Mouse (Mus musculus) frontal cortex, postnatal 10 days (tissue): ENCODE data around the gene Apof.

ENCODE experiments used
- DNase-seq, 2 experiments: peaks; one replicate each; pipeline ENCODE4 v3.0.0; 2022; ENCODE audit warnings: low spot score in 2 of 2, mixed read lengths in 1 of 2

Gene Apof

GRCm38 (mm10) chr10:128298243-128298642, 29.8 kb downstream of the Apof start:
- no peak for DNase-seq

- DNase-seq = no peak
These were observed 30.3 kb downstream of the Apof start, which contains the start of gene Il23a for GRCm38 (mm10) chr10:128298702-128299171. Gene Il23a, minus strand, starts transcription at chr10:128298752.

DNA sequence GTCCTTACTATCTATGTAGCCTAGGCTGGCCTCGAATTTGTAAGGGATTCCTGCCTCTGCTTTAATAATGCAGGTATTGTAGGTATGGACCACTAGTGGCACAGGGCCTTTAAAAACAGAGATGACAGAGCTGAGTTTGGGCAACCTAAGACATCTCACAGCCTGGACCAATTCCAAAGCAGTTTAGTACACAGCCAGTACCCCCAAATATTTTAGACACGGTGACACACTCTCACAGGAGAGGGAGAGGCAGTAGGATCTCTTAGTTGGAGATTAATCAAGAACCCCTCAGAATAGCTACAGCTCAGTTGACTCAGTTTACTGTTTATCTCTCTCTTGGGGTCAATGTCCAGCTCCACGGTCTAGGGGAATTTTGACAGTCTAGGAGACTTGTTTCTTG, 33.9 kb downstream of the Apof start:
- no peak for DNase-seq

GRCm38 (mm10) chr10:128302785-128303125, 34.3 kb downstream of the Apof start:
- DNase-seq = no peak

- peak; percentile 100 for DNase-seq
These were observed 34.9 kb downstream of the Apof start, which contains the start of gene Pan2 for GRCm38 (mm10) chr10:128303126-128304021. Gene Pan2, plus strand, starts transcription at chr10:128303335.

GRCm38 (mm10) chr10:128309654-128310053, 41.2 kb downstream of the Apof start:
- DNase-seq = no peak

DNA sequence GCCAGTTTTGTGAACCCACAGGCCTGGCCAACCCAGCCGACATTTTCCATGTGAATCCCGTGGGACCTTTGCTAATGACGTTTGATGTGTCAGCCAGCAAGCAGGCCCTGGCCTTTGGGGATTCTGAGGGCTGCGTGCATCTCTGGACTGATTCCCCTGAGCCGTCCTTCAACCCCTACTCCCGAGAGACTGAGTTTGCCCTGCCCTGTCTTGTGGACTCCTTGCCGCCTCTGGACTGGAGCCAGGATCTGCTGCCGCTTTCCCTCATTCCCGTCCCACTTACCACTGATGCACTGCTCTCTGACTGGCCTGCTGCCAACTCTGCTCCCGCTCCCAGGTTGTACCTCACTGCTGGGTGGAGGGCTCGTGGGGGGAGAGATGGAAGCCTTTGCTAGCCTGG, 41.7 kb downstream of the Apof start:
- no peak for DNase-seq

DNA sequence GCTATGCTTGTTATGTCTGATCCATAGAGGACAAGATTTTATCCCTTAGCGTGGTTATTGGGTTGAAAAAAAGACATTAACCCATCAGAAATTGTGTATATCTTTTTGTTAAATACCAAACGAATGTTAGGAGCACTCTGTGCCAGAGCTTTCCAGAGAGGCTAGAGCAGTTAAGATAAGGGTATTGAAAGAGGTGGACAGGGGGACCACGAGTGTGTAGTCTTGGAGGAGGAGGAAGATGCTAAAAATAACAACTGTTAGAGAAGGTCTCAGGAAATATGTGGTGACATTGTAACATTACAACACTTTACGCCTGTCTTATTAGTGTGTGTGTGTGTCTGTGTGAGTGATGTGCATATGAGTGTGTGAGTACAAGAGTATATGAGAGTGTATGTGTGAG, 42.4 kb downstream of the Apof start:
- DNase-seq = no peak

DNA sequence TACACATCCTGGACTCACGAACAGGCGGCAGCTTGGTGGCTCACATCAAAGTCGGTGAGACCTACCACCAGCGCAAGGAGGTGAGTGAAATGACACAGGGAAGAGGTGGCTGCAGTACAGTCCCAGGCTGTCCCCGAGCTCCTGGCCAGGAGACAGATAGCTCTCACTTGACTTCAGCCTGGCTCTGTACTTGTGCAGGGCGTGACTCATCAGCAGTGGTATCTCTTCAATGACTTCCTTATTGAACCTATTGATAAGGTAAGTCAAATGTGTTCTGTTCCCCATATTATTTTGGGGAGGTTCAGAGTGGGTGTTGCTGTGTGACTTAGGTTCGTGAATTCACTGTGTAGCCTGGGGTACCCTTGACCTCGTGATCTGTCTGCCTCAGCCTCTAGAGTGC, 47.1 kb downstream of the Apof start:
- DNase-seq = no peak
